Mouse (Mus musculus): ENCODE measurements at regions not wholly inside any gene's neighbourhood (a gene's known extent, or its start where the extent isn't known, plus 50 kb on each side); places are given as distances from the start of the nearest gene placed in this dataset.
A peak's percentile ranks its signal among the peaks of the same experiment; 100 is the strongest.

GRCm38 (mm10) chr2:116817134-116817533 lies 61.4 kb upstream of the Tmco5 start:
- H3K4me1 ChIP-seq, result 0 out of 2 replicates have a peak, but pooled peaks cover 3% of the 10 kb centered on the region
- WGBS, result 64% methylated on average over 6 of the region's 6 CpGs

GRCm38 (mm10) chr2:116817561-116817960 lies 60.9 kb upstream of the Tmco5 start:
- no peak overlapping the region for H3K27ac ChIP-seq
- H3K27me3 ChIP-seq (ENCODE audit: insufficient read depth, poor library complexity, severe bottlenecking), result no peaks in the 10 kb centered on the region
- no peaks in the 10 kb centered on the region for H3K36me3 ChIP-seq
- no peaks in the 10 kb centered on the region for H3K9me3 ChIP-seq
- 73% methylated on average over 9 of the region's 9 CpGs for WGBS
- H3K4me3 ChIP-seq, result no peak overlapping the region
- no peak for DNase-seq (ENCODE audit: low spot score)
- H3K4me1 ChIP-seq, result 0 out of 2 replicates have a peak, but pooled peaks cover 3% of the 10 kb centered on the region

More at GRCm38 (mm10) chr2:116817134-116817533, 61.4 kb upstream of the Tmco5 start:
- no peak overlapping the region for H3K27ac ChIP-seq
- no peak overlapping the region for H3K4me3 ChIP-seq
- H3K9me3 ChIP-seq, result no peaks in the 10 kb centered on the region
- DNase-seq (ENCODE audit: low spot score), result no peak
- H3K36me3 ChIP-seq, result no peaks in the 10 kb centered on the region
- no peaks in the 10 kb centered on the region for H3K27me3 ChIP-seq (ENCODE audit: insufficient read depth, poor library complexity, severe bottlenecking)

GRCm38 (mm10) chr2:116818550-116818949 lies 59.9 kb upstream of the Tmco5 start:
- 43% methylated on average over 2 of the region's 2 CpGs for WGBS
- no peak overlapping the region for H3K4me3 ChIP-seq
- no peak overlapping the region for H3K27ac ChIP-seq
- H3K4me1 ChIP-seq, result no peaks in the 10 kb centered on the region
- H3K27me3 ChIP-seq (ENCODE audit: insufficient read depth, poor library complexity, severe bottlenecking), result no peaks in the 10 kb centered on the region
- DNase-seq (ENCODE audit: low spot score), result no peak
- no peaks in the 10 kb centered on the region for H3K9me3 ChIP-seq
- H3K36me3 ChIP-seq, result no peaks in the 10 kb centered on the region

GRCm38 (mm10) chr2:116819016-116819687 lies 59.3 kb upstream of the Tmco5 start:
- Histone ChIP-seq H3K4me3 (no peak overlapping the region), H3K9me3 (no peaks in the 10 kb centered on the region), H3K4me1 (no peaks in the 10 kb centered on the region), H3K36me3 (no peaks in the 10 kb centered on the region), H3K27me3 (ENCODE audit: insufficient read depth, poor library complexity, severe bottlenecking) (no peaks in the 10 kb centered on the region), H3K27ac (no peak overlapping the region; the same call in 1 of the 2 replicates)
- no peak for DNase-seq (ENCODE audit: low spot score)
- 55% methylated on average over 13 of the region's 13 CpGs for WGBS

GRCm38 (mm10) chr2:116820831-116821745 lies 57.4 kb upstream of the Tmco5 start:
- DNase-seq (ENCODE audit: low spot score), result peak; percentile 66
- 51% methylated on average over 13 of the region's 13 CpGs for WGBS
- Histone ChIP-seq H3K36me3 (no peaks in the 10 kb centered on the region), H3K9me3 (no peaks in the 10 kb centered on the region), H3K27me3 (ENCODE audit: insufficient read depth, poor library complexity, severe bottlenecking) (no peaks in the 10 kb centered on the region), H3K4me3 (no peak overlapping the region), H3K27ac (no peak overlapping the region), H3K4me1 (no peaks in the 10 kb centered on the region)
